10 mouse cellular contexts compared by ENCODE assay signal in genomic region chr1:186926316-186926949, GRCm38 (mm10). TPM values are rescaled to one million over a fixed set of nuclear protein-coding genes. Genes with fewer than 3 reads are reported as not detected.
DNase-seq lines count a peak whose midpoint lies in the region; ATAC-seq and TF ChIP-seq lines count a peak whose summit lies in the region.
"Had no signal": no experiment of that assay in that cellular context is flagged by ENCODE, and none has a peak within 500 bp of the region (broad histone marks: within the 10 kb centered on the region; RNA-seq: fewer than 3 reads in every experiment).

No protein-coding gene starts in this region.

- no peak for DNase-seq in testis, postnatal 14 days (ENCODE audit: low spot score)
- peak; percentile 11 for DNase-seq in embryonic facial prominence, embryonic 10.5 days (ENCODE audit: low spot score)
- no peak for DNase-seq in testis, postnatal 10 days (ENCODE audit: low spot score)
- no peak for DNase-seq in heart, embryonic 10.5 days (ENCODE audit: low spot score)
- no peak for DNase-seq in spleen, postnatal 36 days (ENCODE audit: low spot score in 2 of 2)
- DNase-seq: kidney, adult 18-20 months had no signal

- peak overlapping the region; percentile 89 for H3K4me3 ChIP-seq in testis, adult 2 months (ENCODE audit: control insufficient read depth, low read depth, low read length)
- no peak overlapping the region for H3K4me3 ChIP-seq in embryonic facial prominence, embryonic 10.5 days
- H3K4me3 ChIP-seq in forebrain, embryonic 16.5 days (replicated peaks; ENCODE audit: low read length), result no peak overlapping the region
- no peak overlapping the region for H3K4me3 ChIP-seq in heart, embryonic 10.5 days
- H3K4me3 ChIP-seq: limb, embryonic 15.5 days had no signal

- no peak overlapping the region for H3K4me2 ChIP-seq in forebrain, embryonic 16.5 days (ENCODE audit: low read length)
- H3K4me2 ChIP-seq: limb, embryonic 15.5 days had no signal

- H3K36me3 ChIP-seq in testis, adult 2 months (ENCODE audit: control insufficient read depth, insufficient read depth, low read length), result no peaks in the 10 kb centered on the region
- no peaks in the 10 kb centered on the region for H3K36me3 ChIP-seq in embryonic facial prominence, embryonic 10.5 days (replicated peaks)
- no peaks in the 10 kb centered on the region for H3K36me3 ChIP-seq in forebrain, embryonic 16.5 days (ENCODE audit: control insufficient read depth, insufficient read depth)
- no peaks in the 10 kb centered on the region for H3K36me3 ChIP-seq in heart, embryonic 10.5 days
- H3K36me3 ChIP-seq: limb, embryonic 15.5 days had no signal

- H3K9ac ChIP-seq in forebrain, embryonic 16.5 days (replicated peaks; ENCODE audit: low read depth, low read length), result no peak overlapping the region
- H3K9ac ChIP-seq: limb, embryonic 15.5 days had no signal

- peak; percentile 37; the same call in 1 of the 2 replicates for TF ChIP-seq POLR2A in testis, adult 2 months (IDR thresholded peaks at IDR 0.05; ENCODE audit: control insufficient read depth, low read depth, low read length)

- no peaks in the 10 kb centered on the region for H3K9me3 ChIP-seq in embryonic facial prominence, embryonic 10.5 days
- H3K9me3 ChIP-seq in forebrain, embryonic 16.5 days (ENCODE audit: control insufficient read depth, low read length), result no peaks in the 10 kb centered on the region
- no peaks in the 10 kb centered on the region for H3K9me3 ChIP-seq in heart, embryonic 10.5 days
- H3K9me3 ChIP-seq: limb, embryonic 15.5 days had no signal

- no peaks in the 10 kb centered on the region for H3K4me1 ChIP-seq in testis, adult 2 months (ENCODE audit: control insufficient read depth, insufficient read depth, low read length)
- peaks cover 29% of the 10 kb centered on the region for H3K4me1 ChIP-seq in embryonic facial prominence, embryonic 10.5 days
- H3K4me1 ChIP-seq in forebrain, embryonic 16.5 days (replicated peaks; ENCODE audit: control insufficient read depth, insufficient read depth, low read length), result peaks cover 23% of the 10 kb centered on the region
- H3K4me1 ChIP-seq in heart, embryonic 10.5 days, result no peaks in the 10 kb centered on the region; the same call in 1 of the 2 replicates

- ATAC-seq in forebrain, embryonic 16.5 days, result peak; percentile 60

- 48% methylated on average over 8 of the region's 8 CpGs for WGBS in embryonic facial prominence, embryonic 10.5 days
- WGBS in forebrain, embryonic 16.5 days, result 5% methylated on average over 8 of the region's 8 CpGs
- 68% methylated on average over 8 of the region's 8 CpGs for WGBS in heart, embryonic 10.5 days

- no peaks in the 10 kb centered on the region for H3K27me3 ChIP-seq in testis, adult 2 months (ENCODE audit: control insufficient read depth, insufficient read depth, low read length)
- H3K27me3 ChIP-seq in embryonic facial prominence, embryonic 10.5 days (replicated peaks; ENCODE audit: low read depth, poor library complexity, severe bottlenecking), result peaks cover 6% of the 10 kb centered on the region
- no peaks in the 10 kb centered on the region for H3K27me3 ChIP-seq in forebrain, embryonic 16.5 days (replicated peaks; ENCODE audit: control insufficient read depth, insufficient read depth, low read length)
- no peaks in the 10 kb centered on the region for H3K27me3 ChIP-seq in heart, embryonic 10.5 days (ENCODE audit: insufficient read depth, poor library complexity, severe bottlenecking)
- H3K27me3 ChIP-seq: limb, embryonic 15.5 days had no signal

- H3K27ac ChIP-seq in testis, adult 2 months (ENCODE audit: control insufficient read depth, insufficient read depth, low read depth, low read length), result peak overlapping the region; percentile 74
- H3K27ac ChIP-seq in embryonic facial prominence, embryonic 10.5 days (replicated peaks), result no peak overlapping the region; the same call in 1 of the 2 replicates
- no peak overlapping the region for H3K27ac ChIP-seq in forebrain, embryonic 16.5 days (ENCODE audit: low read length)
- H3K27ac ChIP-seq in heart, embryonic 10.5 days, result no peak overlapping the region; the same call in 1 of the 2 replicates
- H3K27ac ChIP-seq: limb, embryonic 15.5 days had no signal

- no peak for TF ChIP-seq CTCF in testis, adult 2 months (IDR thresholded peaks at IDR 0.05; ENCODE audit: control insufficient read depth, insufficient read depth, insufficient replicate concordance, low read depth, low read length)

RNA-seq across cellular contexts. Expression of gene D1Pas1, which starts 40.8 kb away (rescaled TPM):
- 68.2 and 77.4 TPM in 2 replicates for polyA plus RNA-seq in testis, adult 2 months (2012; rRNA removed)
- polyA plus RNA-seq in embryonic facial prominence, embryonic 10.5 days (2016; fragmentation: Nextera tagmentation; extraction: Ambion mirVana), result 0.15 and 0.16 TPM in 2 replicates
- not detected in 2 replicates for polyA plus RNA-seq in forebrain, embryonic 16.5 days (2015; fragmentation: Nextera tagmentation; extraction: Ambion mirVana)
- polyA plus RNA-seq in heart, embryonic 10.5 days (2016; fragmentation: Nextera tagmentation; extraction: Ambion mirVana), result 0.45 and 0.67 TPM in 2 replicates
- polyA plus RNA-seq: stomach, embryonic 16.5 days had no signal

Comparison
In these comparisons a context has a peak if more than half of its experiments do, and no peak if none do; other contexts are left out.
1. RNA of gene D1Pas1, which starts 40.8 kb away (polyA plus RNA-seq): 68.2 to 77.4 TPM in testis, adult 2 months; 0.45 to 0.67 TPM in heart, embryonic 10.5 days, 0.15 to 0.16 TPM in embryonic facial prominence, embryonic 10.5 days and not detected in forebrain, embryonic 16.5 days; every median in the first group is over 10 times any median in the second.